Mouse (Mus musculus) heart, embryonic 14.5 days (tissue): ENCODE measurements around the gene Lag3. TPM values are rescaled to one million over a fixed set of nuclear protein-coding genes. Genes with fewer than 3 reads are reported as not detected.

Experiments
- ATAC-seq: fragments of 200-750 bp; cut with Nextera tagmentation; 2 replicates; pipeline ENCODE4 v1.8.0; 2017; ENCODE audit warnings: low read depth, moderate TSS enrichment; ENCODE audit not compliant: insufficient number of reproducible peaks, insufficient read depth, low FRiP score
- H3K27ac ChIP-seq, 2 experiments: fragments of 200-500 bp in 1 of 2; fragments of 300-500 bp in 1 of 2; sonication (generic) in 1 of 2; replicated peaks in 1 of 2; 2 replicates each; pipeline ENCODE4 v1.5.1; 2012 to 2014; ENCODE audit warnings: low read depth in 2 of 2, low read length in 2 of 2, control low read depth in 1 of 2, mild to moderate bottlenecking in 1 of 2, mixed read lengths in 1 of 2; ENCODE audit not compliant: control insufficient read depth in 1 of 2, insufficient read depth in 1 of 2
- H3K27me3 ChIP-seq: fragments of 300-500 bp; sonication (generic); 2 replicates; pipeline ENCODE4 v1.6.1; 2014; ENCODE audit warnings: mild to moderate bottlenecking, low read length, control low read depth; ENCODE audit not compliant: control insufficient read depth, insufficient read depth
- H3K36me3 ChIP-seq: fragments of 300-500 bp; sonication (generic); 2 replicates; pipeline ENCODE4 v1.6.1; 2014; ENCODE audit warnings: mild to moderate bottlenecking, control low read depth, low read length, mixed read lengths; ENCODE audit not compliant: control insufficient read depth, insufficient read depth
- H3K4me1 ChIP-seq, 2 experiments: fragments of 200-500 bp in 1 of 2; fragments of 300-500 bp in 1 of 2; sonication (generic) in 1 of 2; 2 replicates each; pipeline ENCODE4 v1.6.1; 2012 to 2014; ENCODE audit warnings: low read length in 2 of 2, control low read depth in 1 of 2, mixed read lengths in 1 of 2; ENCODE audit not compliant: control insufficient read depth in 2 of 2, insufficient read depth in 2 of 2
- H3K4me2 ChIP-seq: fragments of 300-500 bp; sonication (generic); 2 replicates; pipeline ENCODE4 v1.6.1; 2014; ENCODE audit warnings: mild to moderate bottlenecking, low read length
- H3K4me3 ChIP-seq, 2 experiments: fragments of 200-500 bp in 1 of 2; fragments of 300-500 bp in 1 of 2; sonication (generic) in 1 of 2; 2 replicates each; pipeline ENCODE4 v1.5.1; 2012 to 2014; ENCODE audit warnings: low read length in 2 of 2, mild to moderate bottlenecking in 2 of 2, control low read depth in 1 of 2, low read depth in 1 of 2, moderate library complexity in 1 of 2; ENCODE audit not compliant: control insufficient read depth in 1 of 2, insufficient read depth in 1 of 2
- H3K9ac ChIP-seq: fragments of 300-500 bp; sonication (generic); 2 replicates; pipeline ENCODE4 v1.6.1; 2014; ENCODE audit warnings: mild to moderate bottlenecking, low read length
- H3K9me3 ChIP-seq: fragments of 300-500 bp; sonication (generic); 2 replicates; pipeline ENCODE4 v1.6.1; 2016; ENCODE audit warnings: low read length, control low read depth; ENCODE audit not compliant: control insufficient read depth
- WGBS: fragments of 180-500 bp; shearing (Covaris S2); extraction: QIAGEN DNeasy Blood & Tissue Kit; methylation state at CpG from one replicate; pipeline ENCODE4 v1.1.7; 2014; 5-methylcytosine and 5-hydroxymethylcytosine counted together
- polyA plus RNA-seq: library from polyadenylated mRNA; unstranded; fragments of >200 nt; fragmentation: Nextera tagmentation; extraction: Ambion mirVana; gene quantifications from 2 replicates; pipeline ENCODE4 v1.2.1, GENCODE M21; 2014

The Lag3 gene
- polyA plus RNA-seq, 1 experiment from 2014 or later, result 1.00 TPM

GRCm38 (mm10) chr6:124941679-124942078 is 30.2 kb upstream of the Lag3 start:
- Histone ChIP-seq H3K4me1 (no peaks in the 10 kb centered on the region), H3K9me3 (no peaks in the 10 kb centered on the region), H3K27ac (no peak overlapping the region), H3K4me2 (no peak overlapping the region), H3K27me3 (no peaks in the 10 kb centered on the region), H3K4me3 (no peak overlapping the region), H3K36me3 (peaks cover 28% of the 10 kb centered on the region), H3K9ac (no peak overlapping the region)
- ATAC-seq, result no peak
- 91% methylated on average over 1 of the region's 1 CpGs for WGBS

- H3K27me3 ChIP-seq, result no peaks in the 10 kb centered on the region
- 91% methylated on average over 7 of the region's 7 CpGs for WGBS
- H3K9me3 ChIP-seq, result no peaks in the 10 kb centered on the region
- no peak for ATAC-seq
- H3K4me1 ChIP-seq, result no peaks in the 10 kb centered on the region
- H3K9ac ChIP-seq, result no peak overlapping the region
- peaks cover 59% of the 10 kb centered on the region for H3K36me3 ChIP-seq
- no peak overlapping the region for H3K4me2 ChIP-seq
- H3K27ac ChIP-seq, result no peak overlapping the region
- no peak overlapping the region for H3K4me3 ChIP-seq
Measured at GRCm38 (mm10) chr6:124938554-124938953, 27.0 kb upstream of the Lag3 start.

- H3K27ac ChIP-seq, result no peak overlapping the region
- no peak overlapping the region for H3K9ac ChIP-seq
- peaks cover 2 to 5% of the 10 kb centered on the region in 2 experiments; a peak in 2 of 4 replicates for H3K4me1 ChIP-seq
- H3K4me2 ChIP-seq, result no peak overlapping the region
- no peak overlapping the region for H3K4me3 ChIP-seq
- ATAC-seq, result no peak
- H3K36me3 ChIP-seq, result peaks cover 68% of the 10 kb centered on the region
- WGBS, result 84% methylated on average over 2 of the region's 2 CpGs
- H3K27me3 ChIP-seq, result no peaks in the 10 kb centered on the region
- H3K9me3 ChIP-seq, result no peaks in the 10 kb centered on the region
Measured at GRCm38 (mm10) chr6:124937493-124937892, 26.0 kb upstream of the Lag3 start.

GRCm38 (mm10) chr6:124936681-124937080 is 25.2 kb upstream of the Lag3 start:
- Histone ChIP-seq H3K9ac (no peak overlapping the region), H3K4me2 (no peak overlapping the region), H3K4me3 (no peak overlapping the region), H3K36me3 (peaks cover 70% of the 10 kb centered on the region), H3K9me3 (no peaks in the 10 kb centered on the region), H3K4me1 (peaks cover 6 to 10% of the 10 kb centered on the region in 2 experiments; a peak in 3 of 4 replicates), H3K27me3 (no peaks in the 10 kb centered on the region), H3K27ac (no peak overlapping the region)
- no peak for ATAC-seq
- 71% methylated on average over 1 of the region's 1 CpGs for WGBS

GRCm38 (mm10) chr6:124934670-124935069 is 23.2 kb upstream of the Lag3 start:
- WGBS, result 93% methylated on average over 7 of the region's 7 CpGs
- H3K4me2 ChIP-seq, result no peak overlapping the region
- H3K4me1 ChIP-seq, result peaks cover 6 to 19% of the 10 kb centered on the region in 2 experiments
- H3K4me3 ChIP-seq, result no peak overlapping the region
- H3K9ac ChIP-seq, result no peak overlapping the region
- H3K27me3 ChIP-seq, result no peaks in the 10 kb centered on the region
- ATAC-seq, result no peak
- peaks cover 70% of the 10 kb centered on the region for H3K36me3 ChIP-seq
- no peak overlapping the region for H3K27ac ChIP-seq
- H3K9me3 ChIP-seq, result no peaks in the 10 kb centered on the region

- Histone ChIP-seq H3K9me3 (no peaks in the 10 kb centered on the region), H3K36me3 (peaks cover 57% of the 10 kb centered on the region), H3K4me1 (peaks cover 6 to 19% of the 10 kb centered on the region in 2 experiments), H3K27ac (no peak overlapping the region), H3K9ac (no peak overlapping the region), H3K27me3 (no peaks in the 10 kb centered on the region), H3K4me3 (peak overlapping the region in 1 of 2 experiments; percentile 94; a peak in 1 of 4 replicates), H3K4me2 (0 out of 2 replicates have a peak overlapping the region, but pooled peaks have one; percentile 74)
- no peak for ATAC-seq
- WGBS, result 89% methylated on average over 3 of the region's 3 CpGs
Measured at GRCm38 (mm10) chr6:124933127-124933526, 21.6 kb upstream of the Lag3 start.

- no peak for ATAC-seq
- 49% methylated on average over 12 of the region's 12 CpGs for WGBS
- H3K4me2 ChIP-seq, result peak overlapping the region; percentile 74
- peak overlapping the region; percentile 83 to 98 for H3K27ac ChIP-seq
- H3K4me1 ChIP-seq, result peaks cover 6 to 19% of the 10 kb centered on the region in 2 experiments
- H3K9ac ChIP-seq, result peak overlapping the region; percentile 96
- peak overlapping the region; percentile 73 to 94 for H3K4me3 ChIP-seq
- no peaks in the 10 kb centered on the region for H3K27me3 ChIP-seq
- no peaks in the 10 kb centered on the region for H3K9me3 ChIP-seq
- peaks cover 48% of the 10 kb centered on the region for H3K36me3 ChIP-seq
Measured at GRCm38 (mm10) chr6:124932314-124932695, 20.8 kb upstream of the Lag3 start.
